Mouse (Mus musculus): Measurements from ENCODE around the gene Syp.

The Syp gene

DNA sequence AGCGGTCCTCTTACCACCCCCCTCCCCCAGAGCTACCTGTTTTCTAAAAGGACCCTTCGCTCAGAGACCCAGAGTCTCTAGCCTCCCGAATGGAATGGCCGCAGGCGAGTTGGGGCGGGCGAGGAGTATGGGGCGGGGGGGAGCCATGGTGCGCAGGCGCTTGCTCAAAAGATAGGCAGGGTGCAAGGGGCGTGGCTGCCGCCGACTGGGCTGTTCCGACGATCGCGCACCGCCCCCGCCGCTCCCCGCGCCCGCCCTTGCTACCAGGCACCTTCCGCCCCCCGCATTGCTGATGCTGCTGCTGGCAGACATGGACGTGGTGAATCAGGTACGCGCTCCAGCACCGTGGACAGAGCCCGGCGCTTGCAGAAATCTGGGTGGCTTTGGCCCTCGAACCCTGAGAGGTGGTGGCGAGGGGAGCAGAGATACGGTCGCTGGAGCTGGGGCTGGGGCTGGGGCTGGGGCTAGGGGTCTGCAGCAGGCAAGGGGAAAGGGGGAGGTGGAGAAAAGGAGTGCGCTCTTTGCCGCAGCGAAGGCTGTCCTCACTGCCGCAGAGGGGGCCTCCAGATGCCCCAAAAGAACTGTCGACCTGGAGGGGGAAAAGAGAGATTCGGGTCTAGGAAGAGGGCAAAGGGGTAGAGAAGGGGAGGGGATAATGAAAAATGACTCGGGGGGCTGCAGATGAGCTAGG, at the start of gene Syp:
Gene Syp, plus strand, starts transcription at position 71 of the 691 bp plus-strand sequence.
- CTCF ChIA-PET = no interaction called here
- POLR2A ChIA-PET = interaction anchor here in 3 of 4 experiments (0.6 to 0.8 kb wide), 4 partner anchors 27 to 284 kb away, joined by 3 read pairs; no protein-coding TSS in a partner anchor

DNA sequence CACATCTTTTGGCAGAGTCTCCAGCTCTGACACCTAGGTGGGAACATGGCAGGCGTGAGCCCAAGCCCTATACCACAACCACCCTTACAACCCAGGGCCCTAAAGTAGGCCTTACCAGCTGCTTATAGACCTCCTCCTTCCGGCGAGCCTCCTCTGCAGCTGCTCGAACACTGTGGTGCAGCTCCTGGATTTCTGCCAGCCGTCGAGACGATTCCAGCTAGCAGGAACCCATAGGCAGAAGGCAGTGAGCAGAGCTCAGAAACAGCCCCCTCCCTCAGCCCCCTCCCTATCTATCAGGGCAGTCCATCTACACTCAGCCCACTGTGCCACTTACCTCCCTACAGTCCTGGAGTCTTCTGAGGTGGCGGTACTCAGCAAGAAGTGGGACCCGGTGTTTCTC, 42.9 kb upstream of the Syp start:
- ChIA-PET CTCF (no interaction called here), POLR2A (interaction anchor here in 2 of 4 experiments (1.0 to 1.1 kb wide), 2 partner anchors 10 to 171 kb away, joined by 3 read pairs; partner anchors contain the start of gene Ccdc22 (in 1 of the 2))

- POLR2A ChIA-PET = interaction anchor here in 3 of 4 experiments (0.6 to 1.3 kb wide), 5 partner anchors 9 to 76 kb away, joined by 3 to 5 read pairs (median 3); no protein-coding TSS in a partner anchor
- CTCF ChIA-PET = no interaction called here
Observed at GRCm38 (mm10) chrX:7604004-7604403, 34.3 kb upstream of the Syp start.

- ChIA-PET CTCF (interaction anchor here in 1 of 4 experiments (0.6 kb wide), 1 partner anchor 35 kb away, joined by 8 read pairs; no protein-coding TSS in a partner anchor), POLR2A (interaction anchor here in 1 of 4 experiments (0.6 to 1.0 kb wide), 5 partner anchors 9 to 470 kb away, joined by 3 to 5 read pairs (median 3); partner anchors contain the start of genes Gpkow, Ppp1r3f and Suv39h1)
Observed at GRCm38 (mm10) chrX:7604879-7605574, 33.2 kb upstream of the Syp start, which contains the start of gene Ccdc22. Ccdc22 (minus strand) TSS chrX:7605517.

DNA sequence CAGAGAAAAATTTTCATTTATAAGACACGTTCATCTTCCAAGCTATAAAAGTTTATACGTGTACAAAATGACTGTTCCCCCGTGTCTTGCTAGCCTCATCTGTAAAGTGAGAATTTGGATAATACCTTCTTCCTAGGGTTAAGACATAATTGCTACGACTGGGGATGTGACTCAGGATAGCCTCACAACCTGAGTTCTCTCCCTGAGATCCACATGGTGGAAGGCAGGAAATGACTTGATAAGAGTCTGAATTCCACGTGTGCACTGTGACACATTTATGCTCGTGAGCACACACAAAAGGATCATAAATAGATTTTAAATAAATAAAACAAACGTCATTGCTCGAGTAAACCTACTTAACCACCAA, 32.7 kb upstream of the Syp start:
- CTCF ChIA-PET = no interaction called here
- POLR2A ChIA-PET = interaction anchor here in 1 of 4 experiments (0.6 to 1.0 kb wide), 5 partner anchors 10 to 469 kb away, joined by 3 to 5 read pairs (median 3); partner anchors contain the start of genes Gpkow, Ppp1r3f and Suv39h1

DNA sequence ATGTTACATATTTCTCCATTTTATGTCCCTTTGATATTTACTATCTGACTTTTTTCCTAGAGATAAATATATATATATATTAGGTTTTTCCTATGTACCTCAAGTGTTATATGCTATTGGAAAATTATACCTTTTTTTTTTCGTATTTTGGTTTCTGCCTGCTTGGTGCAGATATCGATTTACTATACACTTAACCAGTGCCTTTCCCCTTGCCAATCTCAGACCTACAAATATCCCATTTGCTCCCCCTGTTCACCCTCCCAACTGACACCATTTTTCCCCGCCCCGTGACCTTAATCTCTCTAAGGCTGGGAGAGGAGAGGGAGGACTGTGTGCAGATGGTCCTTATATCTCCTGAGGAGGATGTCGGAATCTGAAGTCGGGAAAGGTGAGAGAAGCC, 31.5 kb upstream of the Syp start, which contains the start of gene Cacna1f:
Gene Cacna1f, plus strand, starts transcription at position 301 of the 400 bp plus-strand sequence.
- CTCF ChIA-PET = no interaction called here
- POLR2A ChIA-PET = interaction anchor here in 1 of 4 experiments (1.1 kb wide), 1 partner anchor 117 kb away, joined by 3 read pairs; no protein-coding TSS in a partner anchor

- ChIA-PET POLR2A (no interaction called here), CTCF (no interaction called here)
Observed at GRCm38 (mm10) chrX:7610035-7610434, 28.2 kb upstream of the Syp start.

GRCm38 (mm10) chrX:7610536-7611258, 27.6 kb upstream of the Syp start:
- CTCF ChIA-PET = no interaction called here
- POLR2A ChIA-PET = no interaction called here

- POLR2A ChIA-PET = no interaction called here
- CTCF ChIA-PET = interaction anchor here in 1 of 4 experiments (0.6 kb wide), 1 partner anchor 517 kb away, joined by 3 read pairs; no protein-coding TSS in a partner anchor
Observed at GRCm38 (mm10) chrX:7617889-7618551, 20.3 kb upstream of the Syp start.

DNA sequence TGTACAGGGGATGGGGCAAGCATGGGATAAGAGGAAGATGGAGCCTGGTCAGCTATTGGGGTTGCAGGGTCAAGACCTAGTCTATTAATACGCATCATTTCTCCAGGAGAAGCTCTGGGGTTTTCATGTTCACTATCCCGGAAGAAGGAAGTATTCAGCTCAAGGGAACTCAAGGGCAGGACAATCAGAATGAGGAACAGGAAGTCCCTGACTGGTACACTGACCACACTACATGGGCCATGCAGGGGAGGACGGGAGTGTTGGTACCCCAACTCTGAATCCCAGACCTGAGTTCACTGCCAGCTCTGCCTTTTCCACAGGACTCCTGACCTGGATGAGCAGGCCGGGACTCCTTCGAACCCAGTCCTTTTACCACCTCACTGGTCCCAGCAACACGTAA, 5.7 kb upstream of the Syp start:
- POLR2A ChIA-PET = interaction anchor here in 1 of 4 experiments (0.5 kb wide), 1 partner anchor 36 kb away, joined by 3 read pairs; no protein-coding TSS in a partner anchor
- CTCF ChIA-PET = no interaction called here

GRCm38 (mm10) chrX:7635101-7635500, 3.2 kb upstream of the Syp start:
- POLR2A ChIA-PET = no interaction called here
- CTCF ChIA-PET = interaction anchor here in 1 of 4 experiments (1.1 kb wide), 1 partner anchor 10 kb away, joined by 3 read pairs; no protein-coding TSS in a partner anchor

DNA sequence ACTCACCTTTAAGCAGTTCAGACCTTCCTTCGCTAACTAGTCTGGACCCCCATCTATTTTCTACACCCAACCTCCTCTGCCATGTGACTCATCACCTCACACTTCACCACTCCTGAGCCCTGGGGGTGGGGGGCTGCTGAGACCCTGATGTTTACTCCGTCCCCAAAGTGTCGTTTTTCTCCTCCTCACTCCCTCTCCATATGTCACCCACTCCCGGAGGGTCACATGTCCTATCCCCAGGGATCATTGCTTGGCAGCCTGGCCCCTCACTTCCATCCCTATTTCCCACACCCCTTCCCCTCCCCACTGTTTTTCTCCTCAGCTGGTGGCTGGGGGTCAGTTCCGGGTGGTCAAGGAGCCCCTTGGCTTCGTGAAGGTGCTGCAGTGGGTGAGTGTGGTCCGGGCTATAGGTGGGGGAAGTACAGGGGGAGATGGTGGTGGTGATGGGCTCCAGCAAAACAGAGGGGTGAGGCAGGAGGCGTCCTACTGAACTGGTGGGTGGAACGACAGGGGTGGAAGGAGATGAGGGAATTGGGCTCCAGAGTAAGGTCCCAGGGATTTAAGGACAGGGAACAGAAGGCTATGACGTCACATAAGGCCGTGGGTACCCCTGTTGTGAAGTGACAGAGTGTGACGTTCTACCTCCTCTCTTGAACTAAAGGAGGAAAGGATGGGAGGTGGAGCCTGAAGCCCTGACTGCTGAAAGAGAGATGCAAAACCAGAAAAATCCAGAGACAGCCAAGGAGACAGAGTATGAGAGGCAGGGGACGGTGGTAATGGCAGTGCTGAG, 1.5 kb downstream of the Syp start:
- POLR2A ChIA-PET = no interaction called here
- CTCF ChIA-PET = interaction anchor here in 1 of 4 experiments (0.7 kb wide), 1 partner anchor 35 kb away, joined by 8 read pairs; no protein-coding TSS in a partner anchor

GRCm38 (mm10) chrX:7640785-7641184, 2.5 kb downstream of the Syp start:
- CTCF ChIA-PET = interaction anchor here in 2 of 4 experiments (0.6 to 0.7 kb wide), 2 partner anchors 18 to 318 kb away, joined by 3 read pairs; no protein-coding TSS in a partner anchor

DNA sequence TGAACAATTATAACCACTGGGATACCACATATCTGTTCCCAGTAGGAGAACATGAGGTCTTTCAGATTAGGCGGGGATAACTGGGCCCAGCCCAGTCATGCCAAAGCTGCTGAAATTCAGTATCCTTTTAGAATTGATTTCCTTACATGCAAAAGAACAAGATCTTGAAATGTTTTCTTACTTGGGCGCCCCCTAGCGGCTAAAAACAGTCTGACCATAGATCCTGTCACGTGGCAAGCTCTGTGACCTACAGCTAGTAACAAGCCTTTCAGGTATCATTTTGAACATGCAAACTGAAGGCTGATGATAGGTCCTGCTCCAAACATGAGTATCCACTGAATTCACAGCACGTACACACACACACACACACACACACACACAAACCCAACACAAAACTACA, 7.1 kb downstream of the Syp start:
- ChIA-PET CTCF (interaction anchor here in 3 of 4 experiments (0.5 to 1.6 kb wide), 18 partner anchors 8 to 735 kb away, joined by 3 to 7 read pairs (median 4); partner anchors contain the start of genes Gpkow (in 1 of the 3), Plp2 (in 1 of the 3) and Ppp1r3f (in 1 of the 3)), POLR2A (interaction anchor here in 3 of 4 experiments (0.6 to 1.6 kb wide), 16 partner anchors 8 to 223 kb away, joined by 3 to 7 read pairs (median 3); partner anchors contain the start of genes Plp2 (in 2 of the 3), Ppp1r3f (in 2 of the 3) and Wdr45 (in 1 of the 3))

More at GRCm38 (mm10) chrX:7640785-7641184, 2.5 kb downstream of the Syp start:
- POLR2A ChIA-PET = interaction anchor here in 2 of 4 experiments (0.6 to 0.9 kb wide), 3 partner anchors 189 to 313 kb away, joined by 3 read pairs; no protein-coding TSS in a partner anchor

DNA sequence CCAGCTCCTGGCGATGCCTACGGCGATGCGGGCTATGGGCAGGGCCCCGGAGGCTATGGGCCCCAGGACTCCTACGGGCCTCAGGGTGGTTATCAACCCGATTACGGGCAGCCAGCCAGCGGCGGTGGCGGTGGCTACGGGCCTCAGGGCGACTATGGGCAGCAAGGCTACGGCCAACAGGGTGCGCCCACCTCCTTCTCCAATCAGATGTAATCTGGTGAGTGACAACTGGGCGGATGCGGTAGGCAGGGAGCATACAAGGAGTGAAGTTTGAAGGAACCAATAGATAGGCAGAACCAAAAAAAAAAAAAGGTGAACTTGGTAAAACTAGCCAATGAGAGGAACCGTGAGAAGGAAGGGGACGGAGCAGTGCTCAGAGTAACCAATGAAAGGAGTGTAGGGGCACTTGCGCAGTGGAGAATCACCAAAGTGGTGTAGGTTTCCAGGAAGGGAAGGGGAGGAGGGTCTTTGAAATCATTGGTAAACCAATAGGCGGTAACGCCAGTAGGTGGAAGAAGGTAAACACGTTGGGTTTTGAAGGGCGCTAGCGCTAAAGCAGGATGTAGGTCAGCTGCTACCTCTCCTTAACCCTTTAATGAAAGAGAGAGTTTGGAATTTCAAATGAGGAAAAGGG, 10.5 kb downstream of the Syp start:
- ChIA-PET POLR2A (interaction anchor here in 3 of 4 experiments (0.6 to 1.7 kb wide), 11 partner anchors 10 to 350 kb away, joined by 3 to 14 read pairs (median 4); partner anchors contain the start of genes Clcn5 (in 1 of the 3) and Tfe3 (in 1 of the 3)), CTCF (no interaction called here)

- ChIA-PET POLR2A (interaction anchor here in 3 of 4 experiments (0.6 to 1.8 kb wide), 8 partner anchors 8 to 22 kb away, joined by 3 to 8 read pairs (median 4); partner anchors contain the start of gene Plp2 (in 1 of the 3)), CTCF (interaction anchor here in 1 of 4 experiments (0.6 kb wide), 1 partner anchor 12 kb away, joined by 4 read pairs; no protein-coding TSS in a partner anchor)
Observed at GRCm38 (mm10) chrX:7657221-7657639, 19.0 kb downstream of the Syp start, which contains the start of gene Prickle3. Prickle3 (plus strand) TSS chrX:7657260.

Measured in embryonic stem cell, embryonic (primary cell).